Mouse (Mus musculus) kidney, embryonic 16.5 days (tissue): ENCODE measurements around the gene Pnmal2. TPM values are rescaled to one million over a fixed set of nuclear protein-coding genes. Genes with fewer than 3 reads are reported as not detected.
A peak's percentile ranks its signal among the peaks of the same experiment; 100 is the strongest.

ENCODE experiments used
- ATAC-seq: fragments of 200-750 bp; cut with Nextera tagmentation; 2 replicates; pipeline ENCODE4 v1.8.0; 2017; ENCODE audit warnings: moderate TSS enrichment; ENCODE audit not compliant: low FRiP score, low TSS enrichment
- H3K27ac ChIP-seq: fragments of 300-500 bp; sonication (generic); 2 replicates; pipeline ENCODE4 v1.5.1; 2014; ENCODE audit warnings: low read length
- H3K27me3 ChIP-seq: fragments of 300-500 bp; sonication (generic); 2 replicates; pipeline ENCODE4 v1.6.1; 2014; ENCODE audit warnings: low read length, control low read depth, mixed read lengths; ENCODE audit not compliant: insufficient read depth
- H3K36me3 ChIP-seq: fragments of 300-500 bp; sonication (generic); 2 replicates; pipeline ENCODE4 v1.6.1; 2014; ENCODE audit warnings: low read length, control low read depth, mixed read lengths; ENCODE audit not compliant: insufficient read depth
- H3K4me1 ChIP-seq: fragments of 300-500 bp; sonication (generic); 2 replicates; pipeline ENCODE4 v1.6.1; 2014; ENCODE audit warnings: low read length, control low read depth, mixed read lengths; ENCODE audit not compliant: insufficient read depth
- H3K4me2 ChIP-seq: fragments of 300-500 bp; sonication (generic); replicated peaks from 2 replicates; pipeline ENCODE4 v1.6.1; 2014; ENCODE audit warnings: low read depth, low read length
- H3K4me3 ChIP-seq: fragments of 300-500 bp; sonication (generic); 2 replicates; pipeline ENCODE4 v1.5.1; 2014; ENCODE audit warnings: mild to moderate bottlenecking, low read length
- H3K9ac ChIP-seq: fragments of 300-500 bp; sonication (generic); replicated peaks from 2 replicates; pipeline ENCODE4 v1.6.1; 2014; ENCODE audit warnings: low read length
- H3K9me3 ChIP-seq: fragments of 300-500 bp; sonication (generic); 2 replicates; pipeline ENCODE4 v1.6.1; 2016; ENCODE audit warnings: low read length, control low read depth
- whole genome bisulfite sequencing: fragments of 180-500 bp; shearing (Covaris S2); extraction: QIAGEN DNeasy Blood & Tissue Kit; methylation state at CpG from one replicate; pipeline ENCODE4 v1.1.7; 2014; 5-methylcytosine and 5-hydroxymethylcytosine counted together
- polyA plus RNA-seq: library from polyadenylated mRNA; unstranded; fragments of >200 nt; fragmentation: Nextera tagmentation; extraction: Ambion mirVana; gene quantifications from 2 replicates; pipeline ENCODE4 v1.2.1, GENCODE M21; 2015

Gene Pnmal2
- polyA plus RNA-seq, 1 experiment from 2014 or later: 7.4 TPM

DNA sequence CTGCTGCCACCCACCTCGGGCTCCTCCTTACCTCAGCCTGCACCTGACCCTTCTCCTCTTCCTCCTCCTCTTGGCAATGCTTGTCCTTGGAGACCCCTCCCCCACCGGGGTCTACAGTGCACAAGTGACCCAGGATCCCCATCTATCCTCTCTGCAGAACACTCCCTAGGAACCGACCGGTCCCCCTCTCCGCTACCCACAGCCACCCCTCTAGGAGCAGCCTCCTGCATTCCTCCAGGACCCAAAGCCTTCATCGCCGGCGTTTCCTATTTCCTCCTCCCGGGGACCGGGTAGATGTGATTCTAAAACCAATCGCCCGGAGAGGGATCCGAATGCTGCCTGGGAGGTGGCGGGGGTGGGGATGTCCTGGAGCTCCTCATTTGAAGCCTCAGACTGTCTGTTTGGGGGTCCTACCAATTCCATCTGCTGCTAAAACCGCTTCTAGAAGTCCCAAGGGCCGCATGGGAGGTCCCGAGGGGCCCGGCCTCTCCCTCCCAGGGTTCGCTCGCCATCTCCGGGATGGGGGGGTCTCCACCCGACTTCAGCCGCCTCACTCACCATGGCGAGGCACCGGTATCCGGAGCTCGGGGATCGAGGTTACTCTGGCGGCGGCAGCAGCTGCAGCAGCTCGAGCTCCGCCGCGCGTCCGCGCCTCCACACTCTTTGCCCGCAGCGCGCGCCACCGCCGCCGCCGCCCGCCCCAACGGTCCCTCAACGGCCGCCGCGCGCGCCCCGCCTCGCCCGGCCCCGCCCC is 21.0 kb upstream of the Pnmal2 start:
- peaks cover 43% of the 10 kb centered on the region for H3K4me1 ChIP-seq
- H3K36me3 ChIP-seq: peaks cover 11% of the 10 kb centered on the region
- H3K4me3 ChIP-seq: peak overlapping the region; percentile 98
- no peaks in the 10 kb centered on the region for H3K27me3 ChIP-seq
- ATAC-seq: no peak; the same call in 1 of the 2 replicates
- peak overlapping the region; percentile 97 for H3K4me2 ChIP-seq
- peak overlapping the region; percentile 97 for H3K9ac ChIP-seq
- peak overlapping the region; percentile 98 for H3K27ac ChIP-seq
- no peaks in the 10 kb centered on the region for H3K9me3 ChIP-seq
- 0% methylated on average over 35 of the region's 57 CpGs for WGBS

DNA sequence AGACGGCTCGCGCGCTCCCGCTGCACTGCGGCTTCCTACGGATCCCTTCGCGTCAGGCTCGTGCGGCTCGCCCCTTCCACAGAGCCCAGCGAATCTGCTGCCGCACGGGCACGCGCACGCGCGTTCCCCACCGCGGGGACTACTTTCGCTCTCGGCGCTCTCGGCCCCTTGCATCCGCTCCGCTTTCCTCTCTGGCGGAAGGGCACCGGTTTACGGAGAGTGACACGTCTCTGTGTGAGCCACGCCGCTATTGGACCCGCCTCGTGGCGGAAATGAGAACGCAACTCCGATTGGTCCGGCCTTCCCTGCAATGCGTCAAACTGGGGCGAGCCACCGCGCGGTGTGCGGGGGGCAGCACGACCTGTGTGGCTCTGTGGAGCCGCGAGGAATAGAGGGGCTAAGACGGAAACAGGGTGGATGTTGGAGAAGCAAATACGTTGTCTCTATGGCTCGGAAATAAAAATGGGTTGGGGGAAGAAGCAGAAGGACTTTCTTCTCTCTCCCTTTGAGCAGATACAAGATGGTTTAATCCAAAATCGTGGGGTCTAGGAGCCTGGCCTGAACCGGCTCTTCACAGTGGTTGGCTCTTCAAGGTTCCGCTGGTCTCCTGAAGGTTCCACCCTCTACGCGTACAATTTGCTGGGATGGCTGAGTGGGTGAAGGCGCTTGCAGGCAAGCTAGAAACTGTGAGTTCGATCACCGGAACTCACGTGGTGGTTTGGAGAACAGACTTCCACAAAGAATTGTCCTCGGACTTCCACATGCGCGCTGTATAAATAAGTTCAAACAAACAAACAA is 20.2 kb upstream of the Pnmal2 start, which contains the start of gene Calm3:
Gene Calm3, minus strand, starts transcription at position 78 of the 798 bp plus-strand sequence.
- Histone ChIP-seq H3K27me3 (no peaks in the 10 kb centered on the region), H3K4me1 (peaks cover 36% of the 10 kb centered on the region), H3K36me3 (peaks cover 6% of the 10 kb centered on the region; the same call in 1 of the 2 replicates), H3K27ac (peak within 1 kb of the TSS; percentile 98), H3K9me3 (no peaks in the 10 kb centered on the region), H3K4me3 (peak within 1 kb of the TSS; percentile 98), H3K9ac (peak within 1 kb of the TSS; percentile 97), H3K4me2 (peak within 1 kb of the TSS; percentile 97)
- WGBS: 2% methylated on average over 62 of the region's 64 CpGs
- peak; percentile 94 for ATAC-seq

DNA sequence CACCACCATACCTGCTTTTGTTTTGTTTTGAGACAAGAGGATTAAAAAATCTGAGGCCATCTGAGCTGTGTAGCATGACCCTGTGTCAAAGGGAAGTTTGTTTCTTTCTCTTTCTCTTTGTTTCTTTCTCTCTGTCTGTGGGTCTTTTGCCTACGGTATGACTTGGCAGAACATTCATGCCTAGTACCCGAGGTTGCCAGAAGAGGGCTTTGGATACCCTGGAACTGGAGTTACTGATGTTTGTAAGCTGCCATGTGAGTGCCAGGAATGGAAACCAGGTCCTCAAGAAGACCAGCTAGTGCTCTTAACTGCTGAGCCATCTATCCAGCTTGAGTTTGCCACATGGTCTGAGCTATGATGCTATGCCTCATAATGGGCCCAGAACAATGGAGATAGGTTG is 16.1 kb upstream of the Pnmal2 start:
- WGBS: 30% methylated on average over 2 of the region's 2 CpGs
- Histone ChIP-seq H3K9me3 (no peaks in the 10 kb centered on the region), H3K4me2 (no peak overlapping the region)

DNA sequence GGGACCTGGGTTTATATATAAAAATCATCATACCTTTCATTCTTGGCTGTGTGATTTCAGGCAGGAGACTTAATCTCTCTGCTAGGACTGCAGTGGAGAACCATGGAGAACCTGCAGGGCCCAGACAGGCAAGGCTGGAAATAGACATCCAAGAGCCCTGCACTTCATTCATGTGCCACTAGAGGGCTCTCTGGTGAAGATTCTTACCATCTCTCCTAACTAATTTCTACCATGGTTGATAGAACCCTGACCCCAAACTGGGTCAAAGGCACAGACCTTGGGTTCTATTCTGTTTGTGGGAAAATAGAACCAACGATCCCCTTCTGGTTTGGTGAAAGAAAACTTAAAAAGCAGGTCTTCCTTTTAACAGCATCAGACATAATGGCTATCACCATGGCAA is 13.6 kb upstream of the Pnmal2 start:
- WGBS: 14% methylated on average over 1 of the region's 1 CpGs
- Histone ChIP-seq H3K9ac (no peak overlapping the region), H3K27me3 (no peaks in the 10 kb centered on the region), H3K27ac (no peak overlapping the region), H3K4me1 (no peaks in the 10 kb centered on the region), H3K4me2 (no peak overlapping the region), H3K9me3 (no peaks in the 10 kb centered on the region), H3K4me3 (no peak overlapping the region), H3K36me3 (no peaks in the 10 kb centered on the region)
- no peak for ATAC-seq

More for the DNA sequence above, 16.1 kb upstream of the Pnmal2 start:
- H3K36me3 ChIP-seq: no peaks in the 10 kb centered on the region
- no peak for ATAC-seq
- no peak overlapping the region for H3K4me3 ChIP-seq
- no peaks in the 10 kb centered on the region for H3K27me3 ChIP-seq
- H3K9ac ChIP-seq: no peak overlapping the region
- no peak overlapping the region for H3K27ac ChIP-seq
- no peaks in the 10 kb centered on the region for H3K4me1 ChIP-seq

DNA sequence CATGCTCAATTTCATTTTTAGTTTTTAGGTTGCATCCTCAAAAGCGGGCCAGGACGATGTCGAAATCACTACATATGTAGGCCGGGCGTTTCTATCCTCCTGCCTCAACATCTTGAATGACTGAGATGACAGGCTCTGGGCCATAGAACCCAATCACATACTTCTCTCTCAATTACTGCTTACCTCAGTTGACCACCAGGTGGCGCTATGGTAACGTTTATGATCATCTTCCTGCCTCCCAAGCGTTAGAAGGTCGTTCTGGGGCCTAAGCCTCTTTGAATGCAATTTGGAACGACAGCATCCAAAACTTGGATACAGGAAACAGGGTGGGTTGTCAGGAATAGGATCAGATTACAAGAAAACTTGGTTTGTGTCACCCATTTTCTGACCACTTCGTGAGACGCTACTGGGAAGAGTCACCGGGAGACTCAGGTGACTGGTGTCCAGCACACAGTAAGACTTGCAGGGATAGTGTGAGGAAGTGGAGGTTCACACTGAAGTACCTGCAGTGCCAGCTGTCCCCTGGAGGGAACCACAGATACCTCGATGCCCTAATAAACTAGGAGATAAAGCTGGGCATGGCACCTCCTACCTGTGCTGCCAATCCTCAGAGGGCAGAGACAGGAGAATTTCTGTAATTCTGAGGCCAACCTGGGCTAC is 12.4 kb upstream of the Pnmal2 start:
- no peaks in the 10 kb centered on the region for H3K4me1 ChIP-seq
- 18% methylated on average over 14 of the region's 14 CpGs for WGBS
- H3K9ac ChIP-seq: no peak overlapping the region
- H3K4me3 ChIP-seq: no peak overlapping the region
- H3K36me3 ChIP-seq: no peaks in the 10 kb centered on the region
- H3K4me2 ChIP-seq: no peak overlapping the region
- ATAC-seq: peak; percentile 46; the same call in 1 of the 2 replicates
- H3K27me3 ChIP-seq: no peaks in the 10 kb centered on the region
- H3K27ac ChIP-seq: no peak overlapping the region
- H3K9me3 ChIP-seq: no peaks in the 10 kb centered on the region

DNA sequence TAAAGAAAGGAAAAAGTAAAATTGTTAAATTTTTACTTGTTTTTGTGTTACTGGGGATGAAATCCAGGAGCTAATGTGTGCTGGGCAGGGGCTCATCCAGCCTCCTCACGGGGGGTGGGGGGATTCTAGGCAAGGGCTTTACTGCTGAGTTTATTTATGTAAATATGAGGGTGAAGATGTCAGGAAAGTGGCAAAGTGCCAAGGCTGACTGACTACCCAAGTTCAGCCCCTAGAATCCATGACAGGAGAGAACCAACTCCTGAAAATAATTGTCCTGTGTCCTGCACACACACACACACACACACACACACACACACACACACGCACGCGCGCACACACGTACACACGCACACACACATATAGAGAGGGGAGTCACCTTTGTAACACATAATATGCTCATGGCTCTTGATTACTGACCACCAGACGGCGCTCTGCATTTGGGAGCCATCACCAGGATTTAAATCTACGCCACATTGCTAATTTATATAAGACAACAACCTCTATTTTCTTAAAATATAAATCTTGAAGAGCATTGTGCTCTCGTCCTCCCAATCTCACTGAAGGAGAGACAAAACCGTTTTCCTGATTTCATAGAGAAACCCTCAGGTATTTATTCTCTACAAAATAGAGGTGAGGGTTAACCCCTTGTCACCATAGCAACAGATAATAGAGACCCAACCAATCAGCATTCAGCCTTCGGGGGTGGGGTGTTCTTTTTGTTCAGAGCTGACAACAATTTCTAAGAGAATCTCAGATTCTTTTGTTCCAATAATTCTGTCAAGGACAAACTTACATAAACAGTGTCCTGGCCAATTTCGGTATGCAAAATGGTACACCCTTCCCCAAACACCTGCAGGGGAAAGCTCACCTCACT is 11.5 kb upstream of the Pnmal2 start:
- no peak overlapping the region for H3K4me3 ChIP-seq
- ATAC-seq: peak; percentile 42; the same call in 1 of the 2 replicates
- no peak overlapping the region for H3K27ac ChIP-seq
- no peaks in the 10 kb centered on the region for H3K36me3 ChIP-seq
- no peak overlapping the region for H3K9ac ChIP-seq
- H3K9me3 ChIP-seq: no peaks in the 10 kb centered on the region
- 42% methylated on average over 14 of the region's 14 CpGs for WGBS
- no peak overlapping the region for H3K4me2 ChIP-seq
- H3K27me3 ChIP-seq: no peaks in the 10 kb centered on the region
- H3K4me1 ChIP-seq: no peaks in the 10 kb centered on the region

DNA sequence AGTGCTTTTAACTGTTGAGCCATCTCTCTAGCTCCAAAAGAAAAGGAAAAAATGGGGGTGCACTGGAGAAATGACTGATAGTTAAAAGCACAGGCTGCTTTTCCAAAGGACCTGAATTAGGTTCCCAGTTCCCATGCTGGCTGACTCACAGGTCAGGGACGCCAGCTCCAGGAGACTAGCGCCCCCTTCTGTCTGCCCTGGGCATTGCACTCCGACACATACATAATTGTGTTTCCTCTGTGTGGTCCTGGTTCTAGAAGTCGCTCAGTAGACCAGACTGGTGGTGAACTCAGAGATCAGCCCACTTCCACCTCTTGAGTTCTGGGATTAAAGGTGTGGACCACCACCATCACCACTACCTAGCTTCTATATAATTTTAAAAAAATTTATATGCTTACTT is 7.2 kb upstream of the Pnmal2 start:
- ATAC-seq: no peak
- Histone ChIP-seq H3K4me1 (0 out of 2 replicates have a peak, but pooled peaks cover 6% of the 10 kb centered on the region), H3K27me3 (no peaks in the 10 kb centered on the region), H3K9me3 (no peaks in the 10 kb centered on the region), H3K4me3 (no peak overlapping the region), H3K27ac (no peak overlapping the region), H3K36me3 (no peaks in the 10 kb centered on the region), H3K9ac (no peak overlapping the region), H3K4me2 (no peak overlapping the region)
- WGBS: 50% methylated on average over 4 of the region's 4 CpGs

DNA sequence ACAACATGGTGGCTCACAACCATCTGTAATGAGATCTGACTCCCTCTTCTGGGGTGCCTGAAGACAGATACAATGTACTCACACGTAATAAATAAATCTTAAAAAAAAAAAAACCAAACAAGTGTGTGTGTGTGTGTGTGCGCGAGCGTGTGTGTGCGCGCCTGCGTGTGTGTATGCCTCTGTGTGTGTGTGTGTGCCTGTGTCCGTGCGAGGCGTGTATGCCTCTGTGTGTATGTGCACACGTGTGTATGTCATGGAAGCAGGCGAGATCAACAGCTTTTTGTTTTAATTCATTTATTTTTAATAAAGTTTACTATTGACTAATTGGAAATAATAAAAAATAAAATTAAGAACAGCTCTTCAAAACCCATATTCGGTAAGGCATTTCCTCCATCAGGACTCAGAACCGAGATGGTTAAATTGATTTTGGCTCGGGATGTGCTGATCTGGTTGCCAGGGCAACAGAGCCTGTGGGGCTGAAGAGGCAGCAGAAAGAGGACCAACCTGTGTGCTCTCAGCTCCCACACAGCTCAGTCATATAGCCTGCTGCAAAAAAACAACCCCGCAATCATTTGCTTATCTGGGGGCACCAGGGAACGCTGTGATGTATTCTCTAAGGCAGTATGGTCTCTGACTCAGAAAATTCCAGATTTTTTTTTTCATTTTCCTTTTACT is 6.2 kb upstream of the Pnmal2 start:
- 70% methylated on average over 17 of the region's 17 CpGs for WGBS
- no peak for ATAC-seq
- Histone ChIP-seq H3K27ac (no peak overlapping the region), H3K9me3 (no peaks in the 10 kb centered on the region), H3K36me3 (no peaks in the 10 kb centered on the region), H3K4me1 (0 out of 2 replicates have a peak, but pooled peaks cover 6% of the 10 kb centered on the region), H3K4me2 (no peak overlapping the region), H3K4me3 (no peak overlapping the region), H3K9ac (no peak overlapping the region), H3K27me3 (no peaks in the 10 kb centered on the region)
